Mouse (Mus musculus): Measurements from ENCODE around the gene Igfbp2. TPM values are rescaled to one million over a fixed set of nuclear protein-coding genes. Genes with fewer than 3 reads are reported as not detected.

The Igfbp2 gene
- polyA plus RNA-seq, 1 experiment from 2014 or later: 329 TPM

DNA sequence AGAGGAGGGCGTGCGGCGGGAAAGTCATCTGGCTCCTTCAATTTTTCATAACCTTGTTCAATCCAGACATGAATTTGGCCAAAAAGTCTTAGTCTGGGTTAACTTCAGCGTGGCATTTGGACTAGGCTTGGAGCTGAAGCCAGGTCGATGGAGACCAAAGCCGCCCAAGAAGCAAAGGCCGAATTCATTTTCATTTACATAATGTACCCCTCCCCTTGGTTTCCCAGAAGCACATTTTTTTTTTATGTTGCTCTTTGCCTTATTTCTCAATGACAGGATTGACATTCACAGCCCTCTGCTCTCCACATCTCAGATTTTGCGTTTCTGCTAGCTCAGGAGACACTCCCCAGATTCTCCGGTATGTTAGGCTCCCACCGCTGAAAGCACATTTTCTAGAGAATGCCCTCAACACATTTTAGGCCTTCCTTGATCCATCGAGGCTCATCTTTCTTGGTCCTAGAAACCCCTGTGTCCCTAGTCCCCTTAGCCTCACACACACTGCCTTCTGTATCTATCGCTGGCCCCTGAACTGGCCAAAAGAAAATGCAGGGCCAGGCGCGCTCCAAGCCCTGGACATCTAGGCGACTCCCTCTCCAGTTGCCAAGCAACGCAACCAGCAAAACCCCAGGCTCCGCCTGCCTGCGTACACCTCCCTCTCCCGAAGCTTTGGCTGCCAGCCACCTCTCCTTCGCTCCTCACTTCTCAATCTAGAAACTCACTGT lies 46.5 kb downstream of the Igfbp2 start:
- Histone ChIP-seq H3K9ac (peak overlapping the region; percentile 46), H3K9me3 (no peaks in the 10 kb centered on the region), H3K36me3 (replicated peaks) (no peaks in the 10 kb centered on the region), H3K4me1 (peaks cover 64% of the 10 kb centered on the region), H3K4me3 (peak overlapping the region; percentile 58), H3K4me2 (peak overlapping the region; percentile 99), H3K27ac (peak overlapping the region; percentile 84), H3K27me3 (replicated peaks) (peaks cover 11% of the 10 kb centered on the region)
- ATAC-seq (replicated peaks): peak; percentile 72
- WGBS: under 1% methylated on average over 20 of the region's 20 CpGs

DNA sequence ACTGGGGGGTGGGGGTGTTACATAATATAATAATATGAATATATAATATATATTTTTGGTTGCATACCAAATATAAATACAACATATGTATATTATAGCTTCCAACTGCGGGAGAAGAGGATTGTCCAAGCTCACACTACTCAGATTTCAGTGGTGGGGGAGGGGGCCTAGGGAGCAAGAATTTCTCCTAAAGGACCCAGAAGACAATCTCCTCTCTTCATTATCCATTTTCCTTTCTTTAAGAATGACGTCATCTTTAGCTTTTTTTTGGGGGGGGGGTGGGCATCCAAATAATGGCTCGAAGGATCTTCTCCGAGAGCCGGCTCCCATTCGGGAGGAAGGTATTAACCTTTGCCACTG lies 47.0 kb downstream of the Igfbp2 start:
- Histone ChIP-seq H3K27me3 (replicated peaks) (peaks cover 11% of the 10 kb centered on the region), H3K9me3 (no peaks in the 10 kb centered on the region), H3K4me3 (peak overlapping the region; percentile 58), H3K27ac (peak overlapping the region; percentile 84), H3K36me3 (replicated peaks) (no peaks in the 10 kb centered on the region), H3K4me2 (peak overlapping the region; percentile 99), H3K4me1 (peaks cover 62% of the 10 kb centered on the region), H3K9ac (peak overlapping the region; percentile 46)
- peak; percentile 19 for ATAC-seq (replicated peaks)
- WGBS: 0% methylated on average over 6 of the region's 6 CpGs

DNA sequence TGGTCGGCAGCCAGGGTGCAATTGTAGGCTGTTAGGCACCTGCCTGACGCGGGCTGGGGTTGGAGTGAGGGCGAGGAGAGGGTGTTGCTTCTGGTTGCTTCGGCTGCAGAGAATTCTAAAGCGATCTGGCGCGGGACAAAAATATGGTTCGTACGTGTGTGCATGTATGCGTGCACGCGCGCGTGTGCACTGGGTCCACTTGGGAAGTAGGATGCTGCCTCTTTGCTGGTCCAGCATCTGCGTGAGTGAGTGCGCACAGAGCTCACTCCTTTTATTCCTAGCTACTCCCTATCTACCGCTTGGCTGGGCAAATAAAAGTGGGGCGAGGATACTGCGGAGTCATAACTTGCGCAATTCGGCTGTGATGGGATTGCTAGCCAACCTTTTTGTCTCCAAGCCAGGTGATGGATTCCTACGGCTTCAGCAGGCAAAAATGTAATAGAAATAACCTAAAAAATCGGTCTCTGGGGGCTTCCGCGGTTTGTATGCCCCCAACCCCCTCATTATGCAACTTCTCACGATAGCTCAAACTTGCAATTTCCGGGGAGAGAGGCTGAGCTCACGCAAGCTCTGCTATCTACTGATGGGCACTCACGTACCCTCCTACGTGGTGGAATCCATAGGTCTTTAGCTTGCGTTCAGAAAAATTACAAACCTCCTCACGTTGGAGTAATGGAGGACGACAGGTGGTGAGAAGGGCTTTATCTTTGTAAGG lies 47.6 kb downstream of the Igfbp2 start:
- peaks cover 61% of the 10 kb centered on the region for H3K4me1 ChIP-seq
- no peaks in the 10 kb centered on the region for H3K9me3 ChIP-seq
- peak overlapping the region; percentile 46 for H3K9ac ChIP-seq
- peaks cover 11% of the 10 kb centered on the region for H3K27me3 ChIP-seq (replicated peaks)
- H3K4me2 ChIP-seq: peak overlapping the region; percentile 99
- H3K36me3 ChIP-seq (replicated peaks): no peaks in the 10 kb centered on the region
- H3K4me3 ChIP-seq: peak overlapping the region; percentile 58
- ATAC-seq (replicated peaks): peak; percentile 40
- H3K27ac ChIP-seq: peak overlapping the region; percentile 84
- under 1% methylated on average over 34 of the region's 34 CpGs for WGBS

DNA sequence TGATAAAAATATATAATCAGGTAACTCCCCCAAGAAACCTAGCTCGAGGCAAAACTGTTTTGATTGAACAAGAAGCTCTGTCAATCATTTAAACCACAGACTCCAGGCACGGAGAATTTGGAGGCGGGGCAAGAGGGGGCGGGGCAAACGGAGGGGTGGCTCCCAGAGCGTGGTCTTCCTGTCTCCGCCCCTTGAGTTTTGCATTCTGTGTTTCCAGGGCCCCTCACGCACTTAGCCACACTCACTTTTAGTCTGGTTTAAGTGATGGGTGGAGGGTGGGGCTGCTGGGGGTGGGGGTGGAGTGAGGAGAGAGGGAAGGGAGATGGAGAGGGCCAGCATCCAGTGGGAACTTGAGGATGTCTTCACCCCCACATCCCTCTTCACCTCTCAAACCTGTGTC lies 48.2 kb downstream of the Igfbp2 start:
- H3K9ac ChIP-seq: no peak overlapping the region

DNA sequence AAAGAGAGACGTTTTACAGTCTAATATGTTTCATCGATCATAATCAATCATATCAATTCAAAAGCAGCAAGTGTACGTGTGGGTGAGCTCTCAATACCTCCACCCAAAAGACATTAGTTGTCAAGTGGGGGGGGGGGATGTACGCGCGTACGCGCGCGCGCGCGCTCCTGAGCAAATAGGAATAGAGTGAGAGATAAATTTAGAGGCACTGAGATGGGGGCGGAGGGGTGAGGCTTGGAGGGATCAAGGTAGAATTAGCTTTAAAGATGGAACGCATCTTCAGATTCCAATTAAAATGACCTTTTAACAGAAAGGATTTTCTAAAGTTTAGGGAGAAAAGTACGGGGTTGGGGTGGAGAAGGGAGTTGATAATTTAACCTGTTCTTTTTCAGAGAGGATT lies 48.8 kb downstream of the Igfbp2 start:
- Histone ChIP-seq H3K4me1 (peaks cover 58% of the 10 kb centered on the region), H3K4me2 (peak overlapping the region; percentile 99), H3K36me3 (replicated peaks) (no peaks in the 10 kb centered on the region), H3K4me3 (peak overlapping the region; percentile 58), H3K27ac (peak overlapping the region; percentile 70; the same call in 1 of the 2 replicates), H3K9ac (no peak overlapping the region), H3K9me3 (no peaks in the 10 kb centered on the region), H3K27me3 (replicated peaks) (peaks cover 11% of the 10 kb centered on the region)
- 1% methylated on average over 16 of the region's 16 CpGs for WGBS
- no peak for ATAC-seq (replicated peaks)

More for the DNA sequence above, 48.2 kb downstream of the Igfbp2 start:
- Histone ChIP-seq H3K4me1 (peaks cover 58% of the 10 kb centered on the region), H3K36me3 (replicated peaks) (no peaks in the 10 kb centered on the region), H3K27me3 (replicated peaks) (peaks cover 11% of the 10 kb centered on the region), H3K4me2 (peak overlapping the region; percentile 99), H3K9me3 (no peaks in the 10 kb centered on the region), H3K27ac (0 out of 2 replicates have a peak overlapping the region, but pooled peaks have one; percentile 84), H3K4me3 (peak overlapping the region; percentile 58)
- 2% methylated on average over 8 of the region's 8 CpGs for WGBS
- ATAC-seq (replicated peaks): peak; percentile 61

DNA sequence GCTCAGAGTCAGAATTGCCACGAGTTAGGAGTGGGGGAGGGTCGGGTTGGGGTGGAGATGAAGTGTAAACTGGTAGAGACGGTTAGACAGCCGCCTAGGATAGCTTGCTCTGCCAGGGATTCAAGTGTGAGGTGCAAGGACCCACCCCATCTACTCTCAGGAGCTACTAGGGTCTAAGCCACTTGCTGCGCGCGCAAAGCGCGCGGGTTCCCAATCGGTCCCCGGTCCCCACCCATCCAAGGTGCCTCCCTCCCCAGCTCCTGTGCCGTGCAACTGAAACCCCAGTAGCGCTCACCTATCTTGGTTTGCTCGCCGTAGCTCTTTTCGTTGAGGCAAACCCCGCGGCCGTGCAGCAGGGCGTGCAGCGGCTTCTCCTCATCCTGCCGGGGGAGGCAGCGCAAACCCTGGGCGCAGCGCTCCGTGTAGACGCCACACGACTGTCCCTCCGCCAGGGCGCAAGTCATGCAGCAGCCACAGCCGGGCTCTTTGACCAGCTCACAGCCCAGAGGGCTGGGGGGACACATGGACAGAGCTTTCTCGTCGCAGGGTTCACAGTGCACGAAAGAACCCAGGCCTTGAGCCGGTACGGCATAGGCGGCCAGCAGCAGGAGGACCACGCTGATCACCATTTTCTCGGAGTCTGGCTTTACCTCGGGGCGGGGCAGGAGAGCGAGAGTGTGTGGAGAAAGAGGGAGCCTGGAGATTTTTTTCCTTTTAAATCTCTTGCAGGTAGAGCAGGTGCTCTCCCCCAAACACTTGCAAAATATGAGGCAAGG lies 49.4 kb downstream of the Igfbp2 start:
- under 1% methylated on average over 43 of the region's 43 CpGs for WGBS
- Histone ChIP-seq H3K27me3 (replicated peaks) (peaks cover 11% of the 10 kb centered on the region), H3K4me1 (peaks cover 64% of the 10 kb centered on the region)

DNA sequence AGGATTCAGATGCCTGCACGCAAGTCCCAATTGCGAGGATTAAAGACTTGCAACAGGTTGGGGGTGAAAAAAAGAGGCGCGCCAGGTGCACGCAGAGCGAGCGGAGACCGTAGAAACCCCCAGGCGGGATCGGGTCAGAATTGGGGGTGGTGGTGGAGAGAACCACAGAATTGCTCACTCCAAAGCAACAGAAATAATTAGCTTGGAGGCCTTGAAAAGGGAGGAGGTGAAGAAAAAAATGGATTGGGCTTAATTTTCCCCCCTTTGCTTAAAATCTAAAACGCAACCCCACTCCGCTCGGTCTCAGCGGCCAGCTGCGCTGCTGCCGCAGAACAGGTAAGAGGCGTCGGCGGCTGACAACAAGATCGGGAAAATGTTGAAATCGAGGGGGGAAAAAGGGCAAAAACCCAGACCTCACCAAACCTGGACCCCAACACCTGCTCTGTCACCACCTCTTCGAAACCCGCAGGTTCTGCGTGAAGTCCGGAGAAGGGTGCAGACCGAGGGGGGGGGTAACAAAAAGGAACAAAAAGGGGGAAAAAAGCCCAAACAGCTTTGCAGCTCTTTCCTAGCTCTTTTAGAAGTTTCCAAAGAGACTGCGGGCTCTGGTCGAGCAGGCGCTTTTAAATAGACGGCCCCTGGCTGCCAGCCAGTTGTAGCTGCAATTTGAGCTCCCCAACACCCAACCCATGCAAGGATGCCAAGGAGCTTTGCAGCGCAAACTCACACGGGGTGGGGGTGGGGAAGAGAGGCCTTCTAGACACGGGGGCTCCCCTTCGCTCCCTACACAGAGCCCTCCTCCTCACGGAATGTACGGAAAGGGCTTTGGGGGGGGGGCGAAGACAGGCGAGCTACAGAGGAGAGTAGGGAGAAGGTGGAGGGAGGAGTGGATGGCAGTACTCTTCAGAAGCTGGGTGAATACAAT lies 50.2 kb downstream of the Igfbp2 start, which contains the start of gene Igfbp5:
Gene Igfbp5, minus strand, starts transcription at position 598 of the 925 bp plus-strand sequence.
- Histone ChIP-seq H3K27me3 (replicated peaks) (peaks cover 11% of the 10 kb centered on the region), H3K36me3 (replicated peaks) (no peaks in the 10 kb centered on the region), H3K9ac (peak within 1 kb of the TSS; percentile 64), H3K27ac (peak within 1 kb of the TSS; percentile 70), H3K4me2 (peak within 1 kb of the TSS; percentile 99), H3K9me3 (no peaks in the 10 kb centered on the region), H3K4me3 (peak within 1 kb of the TSS; percentile 58), H3K4me1 (peaks cover 68% of the 10 kb centered on the region)
- peak; percentile 5 for ATAC-seq (replicated peaks)
- WGBS: under 1% methylated on average over 38 of the region's 38 CpGs

More for the DNA sequence above, 49.4 kb downstream of the Igfbp2 start:
- Histone ChIP-seq H3K4me3 (peak overlapping the region; percentile 58), H3K27ac (peak overlapping the region; percentile 70), H3K4me2 (peak overlapping the region; percentile 99), H3K9me3 (no peaks in the 10 kb centered on the region), H3K36me3 (replicated peaks) (no peaks in the 10 kb centered on the region), H3K9ac (peak overlapping the region; percentile 64)
- peak; percentile 8 for ATAC-seq (replicated peaks)

DNA sequence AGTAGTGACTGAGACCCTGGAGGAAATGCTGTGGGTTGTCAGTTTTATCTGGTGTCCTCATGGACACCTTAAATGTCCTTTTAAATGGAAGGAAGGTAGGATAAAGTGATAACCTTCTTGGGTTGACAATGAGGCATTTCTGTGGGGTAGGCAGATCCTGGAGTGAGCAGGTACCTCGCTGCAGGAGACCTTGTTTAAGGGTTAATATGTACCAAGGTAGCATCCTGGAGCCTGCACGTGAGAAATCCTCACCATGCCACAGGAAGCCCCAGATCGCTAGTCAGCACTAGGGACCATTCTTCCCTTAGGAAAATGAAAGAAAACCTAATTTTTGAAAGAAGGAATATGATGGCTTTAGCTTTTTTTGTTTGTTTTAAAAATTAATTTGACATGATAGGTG lies 51.4 kb downstream of the Igfbp2 start:
- Histone ChIP-seq H3K9ac (no peak overlapping the region), H3K27me3 (replicated peaks) (peaks cover 11% of the 10 kb centered on the region), H3K9me3 (no peaks in the 10 kb centered on the region), H3K4me3 (no peak overlapping the region), H3K36me3 (replicated peaks) (no peaks in the 10 kb centered on the region), H3K4me1 (peaks cover 57% of the 10 kb centered on the region), H3K27ac (no peak overlapping the region), H3K4me2 (peak overlapping the region; percentile 99)
- no peak for ATAC-seq (replicated peaks)
- 8% methylated on average over 3 of the region's 3 CpGs for WGBS

DNA sequence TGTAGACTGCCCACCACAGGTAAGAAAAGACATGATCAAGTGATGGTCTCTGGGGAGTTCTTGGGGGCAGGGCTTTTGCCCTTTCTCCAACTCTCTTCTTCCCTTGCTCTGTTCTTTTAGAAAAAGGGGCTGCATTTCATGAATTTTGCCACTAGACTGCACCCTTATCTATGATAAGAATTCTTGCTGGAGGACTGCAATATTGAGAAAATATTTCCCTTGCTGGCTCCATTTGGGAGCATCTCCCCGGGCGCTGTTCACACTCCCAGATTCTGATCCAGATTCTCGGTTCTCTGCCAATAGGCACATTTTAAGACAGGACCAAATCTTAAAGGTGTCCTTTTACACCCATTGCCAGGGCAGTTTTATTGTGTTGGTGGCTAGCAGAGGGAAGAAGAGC lies 51.8 kb downstream of the Igfbp2 start:
- ATAC-seq (replicated peaks): no peak
- Histone ChIP-seq H3K4me3 (no peak overlapping the region), H3K9me3 (no peaks in the 10 kb centered on the region), H3K4me1 (peaks cover 53% of the 10 kb centered on the region), H3K27me3 (replicated peaks) (peaks cover 11% of the 10 kb centered on the region), H3K4me2 (peak overlapping the region; percentile 99; the same call in 1 of the 2 replicates), H3K27ac (no peak overlapping the region), H3K36me3 (replicated peaks) (no peaks in the 10 kb centered on the region), H3K9ac (no peak overlapping the region)
- 43% methylated on average over 3 of the region's 3 CpGs for WGBS

DNA sequence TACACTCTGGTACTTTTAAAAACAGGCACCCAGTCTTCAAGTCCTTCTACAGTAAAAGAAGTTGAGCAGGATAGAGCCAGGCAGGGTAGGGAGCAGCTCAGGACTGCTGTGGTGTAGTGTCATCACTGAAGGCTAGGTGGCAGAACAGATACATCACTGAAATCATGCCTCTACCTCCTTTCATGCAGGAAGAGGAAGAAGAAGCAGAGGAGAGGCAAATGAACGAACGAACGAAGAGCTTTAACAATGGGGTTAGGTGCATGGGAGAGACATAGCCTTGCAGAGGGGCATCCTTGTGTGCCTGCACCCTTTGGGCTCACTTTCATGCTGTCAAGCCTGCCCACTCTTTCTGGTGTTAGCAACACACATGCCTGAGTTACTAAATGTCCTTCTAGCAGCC lies 53.6 kb downstream of the Igfbp2 start:
- H3K4me1 ChIP-seq: peaks cover 43% of the 10 kb centered on the region
- peak overlapping the region; percentile 40 for H3K4me2 ChIP-seq
- H3K27me3 ChIP-seq (replicated peaks): peaks cover 11% of the 10 kb centered on the region
- no peaks in the 10 kb centered on the region for H3K36me3 ChIP-seq (replicated peaks)
- no peak overlapping the region for H3K9ac ChIP-seq
- no peak overlapping the region for H3K4me3 ChIP-seq
- no peak overlapping the region for H3K27ac ChIP-seq
- H3K9me3 ChIP-seq: no peaks in the 10 kb centered on the region
- 4% methylated on average over 3 of the region's 3 CpGs for WGBS
- ATAC-seq (replicated peaks): no peak; the same call in 1 of the 2 replicates

All from midbrain, embryonic 15.5 days (tissue).